Mouse (Mus musculus): ENCODE measurements around the gene Nampt. TPM values are rescaled to one million over a fixed set of nuclear protein-coding genes. Genes with fewer than 3 reads are reported as not detected.
A peak's percentile ranks its signal among the peaks of the same experiment; 100 is the strongest.
"Not testable (repeated sequence)": the region's sequence is repeated elsewhere in the genome, so short reads cannot be mapped to it uniquely, and the experiment has no call there.

The Nampt gene
- total RNA-seq, 2 experiments from 2014 or later, result 43.0 to 45.0 TPM

- no peak for DNase-seq (ENCODE audit: low spot score in 2 of 2)
Measured at GRCm38 (mm10) chr12:32838406-32838805, 19.1 kb downstream of the Nampt start.

GRCm38 (mm10) chr12:32838954-32839353, 19.6 kb downstream of the Nampt start:
- peak in 1 of 2 experiments; percentile 13 for DNase-seq (ENCODE audit: low spot score in 2 of 2)

GRCm38 (mm10) chr12:32841442-32841900, 22.1 kb downstream of the Nampt start:
- DNase-seq (ENCODE audit: low spot score in 2 of 2), result no peak

- DNase-seq (ENCODE audit: low spot score in 2 of 2), result no peak
Measured at GRCm38 (mm10) chr12:32846325-32846724, 27.0 kb downstream of the Nampt start.

GRCm38 (mm10) chr12:32853757-32854156, 34.4 kb downstream of the Nampt start:
- DNase-seq (ENCODE audit: low spot score in 2 of 2), result no peak

- no peak for DNase-seq (ENCODE audit: low spot score in 2 of 2)
Measured at GRCm38 (mm10) chr12:32854866-32855265, 35.5 kb downstream of the Nampt start.

- no peak for DNase-seq (ENCODE audit: low spot score in 2 of 2)
Measured at GRCm38 (mm10) chr12:32855398-32855797, 36.1 kb downstream of the Nampt start.

GRCm38 (mm10) chr12:32856707-32857511, 37.6 kb downstream of the Nampt start:
- DNase-seq (ENCODE audit: low spot score in 2 of 2), result no peak

GRCm38 (mm10) chr12:32858444-32858843, 39.1 kb downstream of the Nampt start:
- no peak for DNase-seq (ENCODE audit: low spot score in 2 of 2)

GRCm38 (mm10) chr12:32860820-32861219, 41.5 kb downstream of the Nampt start:
- DNase-seq (ENCODE audit: low spot score in 2 of 2), result no peak

GRCm38 (mm10) chr12:32870815-32871214, 51.5 kb downstream of the Nampt start:
- DNase-seq (ENCODE audit: low spot score in 2 of 2), result no peak

GRCm38 (mm10) chr12:32877500-32877899, 58.2 kb downstream of the Nampt start:
- no peak for DNase-seq (ENCODE audit: low spot score in 2 of 2)

GRCm38 (mm10) chr12:32877964-32878571, 58.7 kb downstream of the Nampt start:
- DNase-seq (ENCODE audit: low spot score in 2 of 2), result peak; percentile 13 to 58

- DNase-seq (ENCODE audit: low spot score in 2 of 2), result no peak
Measured at GRCm38 (mm10) chr12:32879371-32879770, 60.0 kb downstream of the Nampt start.

GRCm38 (mm10) chr12:32884356-32884755, 65.0 kb downstream of the Nampt start:
- peak in 1 of 2 experiments; percentile 30 for DNase-seq (ENCODE audit: low spot score in 2 of 2)

GRCm38 (mm10) chr12:32885041-32885440, 65.7 kb downstream of the Nampt start:
- no peak for DNase-seq (ENCODE audit: low spot score in 2 of 2)

GRCm38 (mm10) chr12:32886353-32886752, 67.0 kb downstream of the Nampt start:
- DNase-seq (ENCODE audit: low spot score in 2 of 2), result no peak

- no peak for DNase-seq (ENCODE audit: low spot score in 2 of 2)
Measured at GRCm38 (mm10) chr12:32888226-32888625, 68.9 kb downstream of the Nampt start.

GRCm38 (mm10) chr12:32889846-32890245, 70.5 kb downstream of the Nampt start:
- no peak for DNase-seq (ENCODE audit: low spot score in 2 of 2)

GRCm38 (mm10) chr12:32890455-32890854, 71.1 kb downstream of the Nampt start:
- no peak for DNase-seq (ENCODE audit: low spot score in 2 of 2)

- not testable (repeated sequence) for DNase-seq (ENCODE audit: low spot score in 2 of 2)
Measured at GRCm38 (mm10) chr12:32891271-32891670, 71.9 kb downstream of the Nampt start.

- DNase-seq (ENCODE audit: low spot score in 2 of 2), result no peak
Measured at GRCm38 (mm10) chr12:32893212-32893611, 73.9 kb downstream of the Nampt start.

All from layer of hippocampus, postnatal 14 days (tissue).